Mouse (Mus musculus) embryo, embryonic 10.5 days (tissue): ENCODE measurements around the gene Pde6d.
A peak's percentile ranks its signal among the peaks of the same experiment; 100 is the strongest.

ENCODE experiments used
- DNase-seq: peaks from one replicate; pipeline ENCODE4 v3.0.0-alpha.2; 2015; ENCODE audit warnings: low spot score

The Pde6d gene

GRCm38 (mm10) chr1:86582451-86583096, at the start of gene Pde6d, which contains the start of gene Cops7b:
TSS of gene Pde6d (minus strand) at chr1:86582629.
TSS of gene Cops7b (plus strand) at chr1:86582904.
- peak; percentile 97 for DNase-seq

- DNase-seq, result no peak
Measured at GRCm38 (mm10) chr1:86630527-86630926, 48.1 kb upstream of the Pde6d start.

DNA sequence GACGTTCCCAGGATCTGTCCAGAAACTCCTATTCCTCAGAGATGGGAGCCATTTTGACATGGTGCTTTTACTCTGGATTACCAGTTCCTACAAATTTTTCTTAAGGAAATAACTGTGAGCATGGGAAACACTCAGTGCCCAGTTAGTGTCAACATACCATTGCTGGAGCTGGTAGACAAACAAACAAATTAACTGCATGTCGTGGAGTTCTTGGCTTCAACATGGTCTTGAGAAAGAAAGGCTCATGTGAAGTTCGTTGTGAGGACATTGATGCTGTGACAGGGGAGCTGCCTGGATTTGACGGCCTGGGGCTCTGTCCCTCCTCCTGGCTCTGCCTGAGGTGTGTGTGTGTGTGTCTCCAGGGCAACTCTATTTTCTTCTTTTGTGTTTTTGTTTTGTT, 47.5 kb upstream of the Pde6d start:
- DNase-seq, result no peak

- peak; percentile 18 for DNase-seq
Measured at GRCm38 (mm10) chr1:86628270-86628669, 45.8 kb upstream of the Pde6d start.

- no peak for DNase-seq
Measured at GRCm38 (mm10) chr1:86623001-86624000, 40.9 kb upstream of the Pde6d start.

- no peak for DNase-seq
Measured at GRCm38 (mm10) chr1:86622296-86622695, 39.9 kb upstream of the Pde6d start.

DNA sequence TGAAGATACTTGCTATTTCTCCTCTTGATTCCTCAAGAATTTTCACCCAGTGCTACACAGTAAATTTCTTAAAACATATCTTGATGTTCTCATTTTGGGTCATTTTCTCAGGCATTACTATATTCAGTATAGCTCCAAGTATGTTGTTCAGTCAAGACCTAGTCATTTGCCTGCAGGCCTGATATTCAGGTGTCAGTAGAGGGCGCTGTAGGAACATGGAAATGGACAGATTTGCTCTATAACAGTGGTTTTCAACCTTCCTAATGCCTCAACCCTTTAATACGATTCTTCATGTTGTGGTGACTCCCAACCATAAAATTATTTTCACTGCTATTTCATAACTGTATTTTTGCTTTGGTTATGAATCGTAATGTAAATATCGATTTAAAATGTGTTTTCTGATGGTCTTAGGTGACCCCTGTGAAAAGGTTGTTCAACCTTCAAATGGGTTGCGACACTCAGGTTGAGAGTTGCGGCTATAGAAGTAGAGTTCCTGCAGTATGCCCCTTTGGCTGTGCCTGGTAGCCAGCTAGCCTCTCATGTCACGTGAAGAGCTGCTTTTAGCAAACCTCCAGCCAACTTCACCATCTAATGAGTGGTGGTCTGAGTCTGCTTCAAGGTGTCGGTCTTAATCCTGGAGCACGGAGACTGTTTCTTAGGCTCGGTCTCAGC, 36.2 kb upstream of the Pde6d start:
- peak; percentile 88 for DNase-seq

- DNase-seq, result peak; percentile 63
Measured at GRCm38 (mm10) chr1:86614269-86614668, 31.8 kb upstream of the Pde6d start.

DNA sequence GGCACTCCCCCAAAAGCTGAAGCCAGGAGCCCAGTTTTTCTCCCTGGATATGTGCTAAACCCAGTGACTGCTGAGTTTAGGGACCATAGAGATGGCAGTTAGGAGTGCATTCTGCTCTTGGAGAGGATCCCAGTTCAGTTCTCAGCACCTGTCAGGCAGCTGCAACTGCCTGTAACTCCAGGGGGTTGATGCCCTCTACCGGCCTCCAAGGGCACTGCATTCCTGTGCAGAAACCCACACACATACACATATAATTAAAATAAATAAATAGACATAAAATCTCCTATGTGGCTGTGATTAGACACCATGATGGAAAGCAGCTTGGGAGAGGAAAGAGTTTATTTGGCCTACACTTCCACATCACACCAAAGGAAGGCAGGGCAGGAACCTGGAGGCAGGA, 29.7 kb upstream of the Pde6d start:
- no peak for DNase-seq

- no peak for DNase-seq
Measured at GRCm38 (mm10) chr1:86610954-86611353, 28.5 kb upstream of the Pde6d start.

GRCm38 (mm10) chr1:86600117-86600516, 17.7 kb upstream of the Pde6d start:
- DNase-seq, result no peak

- DNase-seq, result peak; percentile 70
Measured at GRCm38 (mm10) chr1:86598516-86598915, 16.1 kb upstream of the Pde6d start.

DNA sequence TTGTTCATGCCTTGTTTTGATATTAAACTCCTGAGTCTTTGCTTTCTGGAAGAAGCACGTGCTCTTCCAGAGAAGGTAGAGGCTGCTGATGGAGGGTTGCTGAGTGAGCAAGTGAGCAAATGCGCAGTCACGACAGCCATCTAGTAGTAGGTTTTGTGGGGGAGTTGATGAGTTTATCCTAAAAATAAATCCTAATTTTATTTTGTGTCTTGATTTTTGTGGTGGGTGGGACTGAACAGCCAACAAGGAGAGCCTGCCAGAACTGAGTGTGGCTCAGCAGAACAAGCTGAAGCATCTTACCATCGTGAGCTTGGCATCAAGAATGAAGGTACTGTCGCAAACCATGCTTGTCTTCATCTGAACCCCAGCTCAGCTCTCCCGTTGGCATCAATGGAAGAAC, 14.1 kb upstream of the Pde6d start:
- DNase-seq, result no peak

GRCm38 (mm10) chr1:86595315-86595714, 12.9 kb upstream of the Pde6d start:
- DNase-seq, result no peak

GRCm38 (mm10) chr1:86594539-86594938, 12.1 kb upstream of the Pde6d start:
- DNase-seq, result no peak

GRCm38 (mm10) chr1:86586992-86587391, 4.6 kb upstream of the Pde6d start:
- peak; percentile 82 for DNase-seq

DNA sequence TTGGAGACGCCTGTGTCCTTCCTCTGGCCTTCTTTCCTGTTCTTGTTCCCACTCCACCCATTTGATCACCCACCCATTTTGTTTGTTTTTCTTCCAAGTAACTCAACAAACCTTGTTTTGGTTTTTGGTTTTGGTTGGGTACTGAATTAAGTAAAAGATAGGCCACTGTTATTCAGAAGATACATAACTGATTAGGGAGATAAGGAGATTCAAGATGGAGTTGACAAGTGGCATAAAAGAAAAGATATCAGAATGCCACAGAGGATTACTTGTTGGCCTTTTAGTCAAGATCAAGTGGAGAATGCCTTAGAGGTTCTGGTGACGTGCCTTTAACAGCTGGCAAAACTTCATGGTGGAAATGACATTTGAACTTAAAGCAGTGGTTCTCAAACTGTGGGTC, 1.3 kb upstream of the Pde6d start:
- no peak for DNase-seq

DNA sequence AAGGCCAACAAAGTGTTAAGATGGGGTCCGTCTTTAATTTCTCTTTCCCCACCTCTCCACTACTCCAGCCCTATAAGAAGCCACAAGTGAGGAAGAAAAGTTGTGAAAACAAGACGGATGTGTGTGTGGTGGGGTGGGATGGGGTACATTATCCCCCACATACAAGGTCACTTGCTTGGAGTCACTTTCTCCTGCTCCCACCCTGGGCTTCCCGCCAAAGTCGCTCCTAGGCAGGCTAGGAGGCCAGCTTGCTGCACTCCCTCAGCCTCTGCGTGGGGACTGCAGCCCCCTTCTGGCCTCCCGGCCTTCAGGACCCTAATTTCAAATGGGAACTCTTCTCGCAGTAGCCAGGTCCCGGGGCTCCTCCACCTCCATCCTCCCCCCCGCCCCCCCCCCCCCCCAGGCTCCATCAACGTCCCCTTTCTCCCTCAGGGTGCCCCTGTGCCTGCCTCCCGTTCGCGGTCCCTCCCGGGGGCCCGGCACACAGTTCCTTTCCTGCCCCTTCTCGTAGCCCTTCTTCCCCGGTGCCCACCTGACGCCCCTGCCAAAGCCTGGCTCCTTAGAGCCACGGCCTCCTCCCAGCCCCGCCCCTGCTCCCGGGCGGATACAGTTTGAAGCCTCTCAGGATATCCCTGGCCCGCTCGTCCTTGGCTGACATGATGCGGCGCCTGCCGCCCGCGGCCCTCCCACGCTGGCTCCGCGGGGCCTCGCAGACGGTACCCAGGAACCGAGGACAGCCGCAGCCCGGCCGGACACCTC, 558 bp downstream of the Pde6d start:
- peak; percentile 32 for DNase-seq

DNA sequence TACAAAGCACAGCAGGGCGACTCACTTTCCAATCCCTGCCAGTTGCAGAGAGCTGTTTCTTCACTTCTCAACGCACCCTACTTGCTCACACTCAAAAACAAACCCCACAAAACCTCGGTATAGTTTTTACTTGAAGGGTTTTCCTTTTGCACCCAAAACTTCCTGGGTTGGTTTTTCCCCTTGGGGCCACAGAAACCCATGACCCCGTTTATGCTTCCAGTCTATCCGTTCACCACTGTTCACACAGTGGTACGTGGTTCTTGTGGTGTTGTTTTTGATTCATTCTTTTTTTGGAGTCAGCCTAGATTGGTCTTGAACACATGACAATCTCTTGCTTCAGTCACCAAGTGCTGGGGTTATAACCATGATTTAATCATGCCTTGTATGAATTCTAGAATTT, 2.0 kb downstream of the Pde6d start:
- no peak for DNase-seq

DNA sequence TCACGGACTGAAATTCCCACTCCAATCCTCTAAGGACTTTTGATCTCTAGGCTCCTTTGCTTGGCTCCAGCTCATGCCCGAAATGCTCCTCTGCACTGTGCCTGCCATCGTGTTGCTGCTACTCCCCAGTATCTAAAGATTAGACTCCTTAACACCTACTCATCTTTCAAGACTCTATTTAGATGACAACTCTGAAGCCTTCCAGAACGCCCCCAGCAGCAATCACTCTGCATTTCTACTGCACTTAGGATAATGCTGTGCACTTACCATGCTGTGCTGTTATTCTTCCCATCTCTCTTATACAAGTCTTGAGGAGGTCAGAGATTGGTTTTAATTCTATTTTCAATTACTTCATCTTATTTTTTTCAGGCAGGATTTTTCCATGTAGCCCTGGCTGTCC, 10.5 kb downstream of the Pde6d start:
- DNase-seq, result no peak

DNA sequence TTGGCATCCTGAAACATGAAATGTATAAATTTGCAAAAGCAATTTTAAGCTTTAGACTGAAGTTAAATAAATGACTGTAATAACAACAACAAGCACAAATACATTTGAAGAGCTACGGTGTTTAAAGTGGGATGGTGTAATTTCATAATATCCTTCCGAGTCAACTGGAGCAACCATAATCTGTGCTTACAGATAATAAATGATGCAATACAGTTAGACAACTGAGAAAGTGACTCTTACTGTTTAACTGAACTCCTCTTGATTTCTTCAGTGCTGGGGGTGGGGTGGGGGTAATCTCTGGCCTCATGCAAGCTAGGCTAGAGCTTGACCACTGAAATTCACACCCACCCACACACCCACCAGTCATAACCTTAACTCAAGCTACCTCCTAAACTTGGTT, 11.0 kb downstream of the Pde6d start:
- DNase-seq, result no peak
